Mouse (Mus musculus): ENCODE measurements around the gene Rbp4. TPM values are rescaled to one million over a fixed set of nuclear protein-coding genes. Genes with fewer than 3 reads are reported as not detected.

Gene Rbp4
- 1 to 10 TPM; 1.9 to 2.4 (median 2.2) TPM for total RNA-seq (2022)

- no peak for DNase-seq (ENCODE audit: low spot score)
These were observed at the start of gene Rbp4 for GRCm38 (mm10) chr19:38125219-38125610. Rbp4 (minus strand) TSS chr19:38125281.

- DNase-seq (ENCODE audit: low spot score): no peak
These were observed 39.6 kb upstream of the Rbp4 start for GRCm38 (mm10) chr19:38164633-38165032.

GRCm38 (mm10) chr19:38161648-38162354, 36.7 kb upstream of the Rbp4 start:
- no peak for DNase-seq (ENCODE audit: low spot score)

DNA sequence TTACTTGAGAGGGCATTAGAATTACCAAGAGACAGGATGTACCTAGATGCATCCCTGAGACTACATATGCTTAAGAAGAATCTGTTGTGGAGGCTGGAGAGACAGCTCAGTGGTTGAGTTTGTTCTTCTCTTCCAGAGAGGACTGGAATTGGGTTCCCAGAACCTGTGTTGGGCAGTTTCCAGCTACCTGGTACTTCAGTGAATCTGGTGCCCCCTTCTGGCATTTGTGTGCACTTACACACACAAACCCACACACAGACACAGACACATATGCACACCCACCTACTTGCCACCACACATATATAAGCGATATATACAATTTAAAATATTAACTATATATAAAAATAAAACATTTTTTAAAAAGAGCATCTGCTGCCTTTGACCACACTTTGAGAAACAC, 31.2 kb upstream of the Rbp4 start:
- DNase-seq (ENCODE audit: low spot score): no peak

GRCm38 (mm10) chr19:38143540-38144271, 18.6 kb upstream of the Rbp4 start:
- no peak for DNase-seq (ENCODE audit: low spot score)

DNA sequence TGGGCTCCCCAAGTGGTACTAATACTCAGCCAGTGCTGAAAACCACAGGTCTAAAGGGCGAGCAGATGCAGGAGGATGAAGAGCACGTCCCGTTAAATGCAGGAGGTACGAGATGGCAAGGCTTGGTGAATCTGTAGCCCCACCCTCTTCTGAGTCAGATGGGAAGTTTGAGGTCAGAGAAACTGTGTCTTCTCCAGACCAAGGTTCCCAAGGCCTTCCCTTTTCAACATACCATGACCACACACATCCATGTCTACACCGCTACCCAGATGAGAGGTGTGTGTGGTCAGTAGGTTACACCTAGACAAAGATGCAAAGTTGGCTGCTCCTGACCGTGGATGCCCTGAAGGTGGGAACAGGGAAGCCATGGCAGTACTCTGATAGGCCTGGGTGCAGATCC, 9.7 kb upstream of the Rbp4 start:
- no peak for DNase-seq (ENCODE audit: low spot score)

- no peak for DNase-seq (ENCODE audit: low spot score)
These were observed 8.9 kb upstream of the Rbp4 start for GRCm38 (mm10) chr19:38133986-38134385.

GRCm38 (mm10) chr19:38132481-38132880, 7.4 kb upstream of the Rbp4 start, which contains the start of gene Pde6c:
Pde6c (plus strand) TSS chr19:38132781.
- DNase-seq (ENCODE audit: low spot score): no peak

GRCm38 (mm10) chr19:38126656-38127055, 1.6 kb upstream of the Rbp4 start:
- DNase-seq (ENCODE audit: low spot score): no peak

- DNase-seq (ENCODE audit: low spot score): peak; percentile 5
These were observed 471 bp downstream of the Rbp4 start for GRCm38 (mm10) chr19:38124401-38125218.

GRCm38 (mm10) chr19:38123921-38124320, 1.2 kb downstream of the Rbp4 start:
- DNase-seq (ENCODE audit: low spot score): no peak

DNA sequence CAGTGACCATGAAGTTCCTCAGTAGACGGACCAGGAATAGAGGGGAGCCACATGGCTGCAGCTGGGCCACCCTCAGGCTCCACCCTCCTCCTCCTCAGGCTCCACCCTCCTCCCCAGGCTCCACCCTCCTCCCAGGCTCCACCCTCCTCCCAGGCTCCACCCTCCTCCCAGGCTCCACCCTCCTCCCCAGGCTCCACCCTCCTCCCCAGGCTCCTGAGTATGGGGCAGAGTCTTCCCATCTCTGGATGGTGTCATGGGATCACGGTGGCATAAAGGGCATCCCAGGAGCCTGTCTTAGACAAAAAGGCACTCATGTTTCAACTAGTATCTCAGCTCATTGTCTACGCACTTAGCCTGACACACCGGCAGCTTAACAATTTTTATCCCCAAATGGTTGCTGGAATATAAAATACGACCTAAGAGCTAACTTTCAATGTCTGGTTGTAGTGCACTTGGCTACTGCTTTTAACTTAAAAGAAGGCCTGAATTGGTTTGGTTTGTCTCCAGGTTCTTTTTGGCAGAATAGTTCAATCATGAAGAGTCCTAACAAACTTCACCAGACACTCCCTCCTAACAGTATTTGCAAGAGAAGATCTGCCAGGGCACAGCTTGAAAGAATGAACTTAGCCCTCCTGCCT, 4.8 kb downstream of the Rbp4 start:
- DNase-seq (ENCODE audit: low spot score): no peak

DNA sequence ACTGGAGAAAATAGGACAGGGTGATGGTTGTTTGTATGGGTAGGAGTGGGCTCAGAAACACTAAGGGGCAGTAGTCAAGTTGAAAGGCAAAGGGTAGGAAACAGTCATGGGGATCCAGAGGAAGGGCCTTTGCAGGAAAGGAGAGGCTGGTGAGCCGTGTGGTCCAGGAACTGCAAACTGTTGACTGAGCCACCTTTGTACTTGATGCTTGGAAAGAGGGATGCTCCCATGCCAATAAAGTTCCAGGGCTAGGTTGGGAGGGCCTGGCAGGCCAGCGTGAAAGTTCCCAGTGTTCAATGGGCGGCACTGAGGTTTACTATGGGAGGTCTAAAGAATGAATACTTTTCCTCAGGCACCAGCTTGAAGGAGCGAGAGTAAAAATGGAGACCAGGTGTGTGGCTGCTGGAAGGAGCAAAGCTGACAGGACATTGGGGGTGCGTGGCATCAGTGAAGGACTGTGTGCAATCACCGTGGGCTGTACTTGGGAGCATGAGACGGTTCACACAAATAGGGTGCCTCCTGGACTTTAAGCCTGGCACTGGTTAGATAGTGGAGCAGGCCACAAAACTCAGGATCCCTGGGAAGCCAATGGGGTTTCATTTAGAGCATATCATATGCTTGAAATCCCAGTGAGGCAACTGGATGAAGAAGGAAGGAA, 10.1 kb downstream of the Rbp4 start:
- no peak for DNase-seq (ENCODE audit: low spot score)

DNA sequence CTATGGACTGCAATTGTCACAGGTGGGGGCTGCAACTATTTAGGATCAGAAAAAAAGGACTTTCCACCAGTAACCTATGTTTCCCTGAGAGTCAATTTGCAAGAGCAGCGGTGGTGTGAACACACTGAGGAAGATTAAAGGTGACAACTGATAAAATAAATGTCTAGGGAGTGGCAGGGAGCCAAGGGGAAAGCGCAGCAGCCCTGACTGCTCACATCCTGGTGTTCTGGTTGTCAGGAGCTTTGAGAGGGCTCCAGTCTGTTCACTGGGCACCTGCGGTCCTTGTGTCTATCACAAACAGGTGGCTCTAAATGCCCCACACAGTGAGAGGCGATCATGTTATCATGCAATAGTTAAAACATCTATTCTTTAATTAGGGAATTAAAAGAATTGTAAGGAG, 12.5 kb downstream of the Rbp4 start:
- DNase-seq (ENCODE audit: low spot score): no peak

- no peak for DNase-seq (ENCODE audit: low spot score)
These were observed 14.0 kb downstream of the Rbp4 start for GRCm38 (mm10) chr19:38111056-38111455.

DNA sequence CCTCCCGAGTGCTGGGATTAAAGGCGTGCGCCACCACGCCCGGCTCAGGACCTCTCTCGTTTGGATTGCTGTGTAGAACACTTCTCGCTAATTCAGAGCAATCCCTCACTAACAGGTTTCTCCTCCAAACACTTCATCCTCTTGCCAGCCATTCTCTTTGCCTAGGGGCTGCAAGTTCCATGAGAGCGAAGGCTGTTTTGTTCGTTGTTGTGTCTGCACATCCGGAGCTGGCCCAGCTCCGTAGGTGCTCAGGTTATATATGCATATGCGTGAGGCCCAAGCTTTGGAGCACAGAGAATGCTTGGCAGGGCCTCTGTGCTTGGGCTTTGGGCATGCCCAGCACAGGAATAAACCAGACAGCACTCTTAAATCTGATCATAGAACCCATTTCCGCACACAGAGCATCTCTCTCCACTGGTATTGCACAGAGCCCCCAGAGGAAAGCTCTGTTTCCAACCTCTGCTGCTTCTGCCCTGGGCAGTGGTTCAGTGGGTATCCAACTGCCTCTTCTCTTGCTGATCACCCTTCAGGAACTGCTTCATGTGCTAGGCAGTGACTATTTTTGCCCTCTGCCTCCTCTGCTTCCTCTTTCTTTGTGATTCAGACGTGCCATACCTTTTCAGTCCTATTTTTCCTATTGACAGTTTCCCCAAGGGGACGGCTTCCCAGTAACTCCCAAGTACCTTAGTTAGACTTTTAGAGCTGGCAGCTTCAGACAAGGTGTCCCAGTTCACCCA, 15.4 kb downstream of the Rbp4 start:
- no peak for DNase-seq (ENCODE audit: low spot score)

DNA sequence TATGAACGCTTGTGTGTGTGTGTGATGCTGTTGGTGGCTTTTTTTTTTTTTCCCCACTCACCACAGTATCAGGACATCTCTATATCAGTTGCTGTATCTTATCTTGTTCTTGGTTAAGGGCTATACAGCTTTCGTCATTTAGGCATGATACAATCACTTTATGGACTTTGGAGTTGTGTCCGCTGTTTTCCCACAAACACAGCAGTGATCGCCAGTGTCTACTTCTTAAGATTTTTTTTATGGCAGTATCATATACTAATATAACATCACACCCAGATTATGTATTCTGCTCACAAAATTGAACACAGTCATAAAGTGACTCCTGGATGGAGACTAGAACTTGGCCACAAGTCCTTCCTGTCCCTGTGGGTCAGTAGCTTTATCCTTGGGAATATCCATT, 17.2 kb downstream of the Rbp4 start:
- DNase-seq (ENCODE audit: low spot score): no peak

DNA sequence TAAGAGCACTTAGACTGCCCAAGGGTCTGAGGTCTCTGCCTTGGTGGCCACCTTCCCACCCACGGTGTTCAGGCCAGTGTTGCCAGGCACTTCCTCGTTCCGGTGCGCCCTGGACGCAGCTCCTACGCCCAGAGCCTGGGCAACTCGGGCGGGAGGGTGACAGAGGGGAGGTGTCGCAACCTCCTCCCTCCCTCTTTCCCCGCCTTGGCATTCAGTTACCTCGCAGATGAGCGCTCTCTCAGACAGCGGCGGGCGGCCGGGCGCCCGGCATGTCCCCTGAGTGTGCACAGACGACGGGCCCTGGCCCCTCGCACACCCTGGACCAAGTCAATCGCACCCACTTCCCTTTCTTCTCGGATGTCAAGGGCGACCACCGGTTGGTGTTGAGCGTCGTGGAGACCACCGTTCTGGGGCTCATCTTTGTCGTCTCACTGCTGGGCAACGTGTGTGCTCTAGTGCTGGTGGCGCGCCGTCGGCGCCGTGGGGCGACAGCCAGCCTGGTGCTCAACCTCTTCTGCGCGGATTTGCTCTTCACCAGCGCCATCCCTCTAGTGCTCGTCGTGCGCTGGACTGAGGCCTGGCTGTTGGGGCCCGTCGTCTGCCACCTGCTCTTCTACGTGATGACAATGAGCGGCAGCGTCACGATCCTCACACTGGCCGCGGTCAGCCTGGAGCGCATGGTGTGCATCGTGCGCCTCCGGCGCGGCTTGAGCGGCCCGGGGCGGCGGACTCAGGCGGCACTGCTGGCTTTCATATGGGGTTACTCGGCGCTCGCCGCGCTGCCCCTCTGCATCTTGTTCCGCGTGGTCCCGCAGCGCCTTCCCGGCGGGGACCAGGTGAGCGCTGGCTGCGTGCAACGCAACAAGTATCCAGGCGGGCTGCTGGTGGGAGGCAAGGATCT, 28.0 kb downstream of the Rbp4 start, which contains the start of gene Ffar4:
Gene Ffar4 (plus strand): TSS at position 214 of the 901 bp plus-strand sequence.
- DNase-seq (ENCODE audit: low spot score): no peak

DNA sequence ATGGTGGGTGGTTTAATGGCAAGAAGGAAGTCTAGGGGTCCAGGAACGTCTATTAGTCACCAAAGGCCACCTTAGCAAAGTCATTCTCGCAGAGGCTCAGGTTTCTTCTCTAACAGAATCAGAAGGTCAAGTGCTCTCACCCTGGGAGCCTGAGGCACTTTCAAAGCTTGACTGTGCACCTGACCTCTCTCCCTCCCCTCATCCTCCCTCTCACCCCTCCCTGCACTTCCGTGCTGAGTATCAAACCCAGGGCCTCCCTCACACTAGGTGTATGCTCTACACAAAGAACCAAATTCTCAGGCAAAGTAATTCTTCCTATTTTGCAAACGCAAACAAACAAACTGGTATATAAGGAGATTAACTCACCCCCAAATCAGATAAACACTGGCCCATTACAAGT, 28.9 kb downstream of the Rbp4 start:
- no peak for DNase-seq (ENCODE audit: low spot score)

Data from heart, adult 8-10 months (tissue).